Mouse (Mus musculus): ENCODE results near the gene Slc22a14.

The Slc22a14 gene

DNA sequence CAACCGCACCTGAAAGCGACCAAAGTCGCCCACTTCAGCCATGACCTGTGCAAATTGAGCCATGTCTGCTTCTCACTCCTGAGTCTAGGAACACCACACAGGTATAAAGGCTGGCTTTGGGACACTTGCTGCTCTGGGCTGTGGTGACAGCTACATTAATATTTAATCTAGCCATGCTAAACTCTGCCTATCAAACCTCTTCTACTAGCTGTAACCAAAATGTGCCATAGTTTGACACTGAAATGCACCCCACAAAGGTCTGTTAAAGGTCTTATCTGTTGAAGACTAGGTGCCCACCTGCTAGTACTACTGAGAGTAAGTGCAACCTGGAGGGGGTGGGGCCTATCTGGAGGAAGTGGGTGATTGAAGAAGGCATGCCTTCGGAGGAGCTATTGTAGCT, 156.4 kb downstream of the Slc22a14 start, which contains the start of gene Slc22a13:
Gene Slc22a13, minus strand, starts transcription at position 101 of the 400 bp plus-strand sequence.
- DNase-seq (ENCODE audit: low read depth in 2 of 2, low spot score in 2 of 2), result no peak

DNA sequence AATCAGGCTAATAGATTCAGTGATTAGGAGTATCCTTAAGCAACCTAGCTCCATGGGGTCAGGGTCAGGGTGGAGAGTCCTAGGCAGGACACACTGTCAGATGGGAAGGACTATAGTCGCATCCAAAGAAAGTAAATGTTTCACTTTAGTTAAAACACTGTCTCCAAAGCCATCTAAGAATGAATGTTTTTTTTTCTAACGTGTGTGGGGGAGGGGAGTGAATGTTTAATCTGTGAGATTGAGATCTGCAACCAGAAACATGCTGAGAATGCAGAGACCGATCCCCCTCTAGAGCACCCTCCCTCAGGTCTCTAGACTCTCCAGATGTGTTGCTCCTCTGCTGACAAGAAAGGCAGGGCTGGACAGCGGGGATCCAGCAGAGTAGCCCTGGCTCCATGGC, 158.2 kb downstream of the Slc22a14 start:
- no peak for DNase-seq (ENCODE audit: low read depth in 2 of 2, low spot score in 2 of 2)

DNA sequence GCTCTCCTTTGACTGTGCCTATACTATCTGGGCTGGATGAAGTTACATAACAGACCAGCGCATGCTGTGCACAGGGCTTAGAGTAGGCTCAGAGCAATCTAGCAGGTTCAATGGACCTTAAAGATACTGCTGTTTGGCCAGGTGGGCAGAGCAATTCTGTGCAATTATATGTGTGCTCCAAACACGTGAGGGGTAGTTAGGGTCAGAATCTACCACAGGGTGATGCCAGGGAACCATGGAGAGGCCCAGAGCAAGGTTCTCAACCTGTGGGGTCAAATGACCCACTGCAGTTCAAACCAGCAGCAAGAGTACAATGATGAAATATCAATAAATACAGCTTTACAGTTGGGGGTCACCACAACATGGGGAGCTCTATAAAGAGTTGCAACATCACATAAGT, 158.7 kb downstream of the Slc22a14 start:
- no peak for DNase-seq (ENCODE audit: low read depth in 2 of 2, low spot score in 2 of 2)

DNA sequence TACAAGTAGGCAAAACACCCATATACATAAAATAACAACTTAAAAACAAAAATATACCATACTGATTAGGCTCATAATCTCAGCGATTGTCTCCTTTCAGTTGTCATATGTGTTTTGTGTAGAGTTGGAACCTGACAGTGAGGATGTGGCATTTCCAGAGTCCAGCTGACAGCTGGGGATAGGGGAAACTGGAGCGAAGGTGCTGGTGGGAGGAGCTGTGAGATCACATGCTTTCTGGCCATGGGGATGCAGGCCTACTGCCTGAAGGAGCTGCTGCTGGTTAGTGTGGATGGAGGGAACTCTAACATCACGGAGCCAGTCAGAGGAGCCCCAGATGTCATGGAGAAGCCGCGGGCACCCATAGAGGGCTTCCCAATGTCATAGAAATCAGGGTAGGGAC, 159.6 kb downstream of the Slc22a14 start:
- no peak for DNase-seq (ENCODE audit: low read depth in 2 of 2, low spot score in 2 of 2)

DNA sequence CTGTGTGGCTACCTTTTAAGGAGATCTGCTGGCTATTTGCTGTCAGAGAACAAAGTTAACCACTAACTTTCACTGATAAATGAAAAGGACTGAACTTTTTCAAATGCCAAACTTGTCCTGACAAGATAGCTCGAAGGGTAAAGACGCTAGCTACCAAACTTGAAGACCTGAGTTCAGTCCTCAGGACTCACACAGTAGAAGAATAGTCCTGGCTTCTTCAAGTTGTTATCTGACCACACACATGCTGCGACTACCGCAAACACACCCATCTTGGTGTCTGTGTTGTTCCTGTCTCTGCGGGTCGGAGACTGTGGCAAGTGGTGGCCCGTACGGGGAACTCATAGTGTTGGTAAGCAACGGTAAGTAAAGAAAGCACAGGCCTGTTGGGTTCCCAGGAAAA, 161.7 kb downstream of the Slc22a14 start:
- no peak for DNase-seq (ENCODE audit: low read depth in 2 of 2, low spot score in 2 of 2)

DNA sequence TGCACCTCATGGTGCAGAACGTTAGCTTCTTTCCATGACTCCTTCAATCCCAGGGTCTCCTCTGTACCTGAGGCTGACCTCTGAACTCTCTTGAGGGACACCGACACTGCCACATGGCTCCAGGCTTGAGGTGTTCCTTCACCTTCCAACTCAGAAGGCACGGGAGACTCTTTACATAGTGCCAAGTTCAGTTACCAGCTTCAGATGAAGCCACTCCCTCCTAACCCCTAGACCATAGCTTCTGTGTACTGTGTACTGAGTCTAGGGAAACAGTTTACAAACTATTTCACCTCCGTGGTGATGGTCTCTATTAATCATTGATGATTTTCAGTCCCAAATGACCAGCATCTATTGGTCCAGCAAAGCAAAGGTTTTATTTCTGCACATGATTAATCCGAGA, 163.7 kb downstream of the Slc22a14 start:
- no peak for DNase-seq (ENCODE audit: low read depth in 2 of 2, low spot score in 2 of 2)

DNA sequence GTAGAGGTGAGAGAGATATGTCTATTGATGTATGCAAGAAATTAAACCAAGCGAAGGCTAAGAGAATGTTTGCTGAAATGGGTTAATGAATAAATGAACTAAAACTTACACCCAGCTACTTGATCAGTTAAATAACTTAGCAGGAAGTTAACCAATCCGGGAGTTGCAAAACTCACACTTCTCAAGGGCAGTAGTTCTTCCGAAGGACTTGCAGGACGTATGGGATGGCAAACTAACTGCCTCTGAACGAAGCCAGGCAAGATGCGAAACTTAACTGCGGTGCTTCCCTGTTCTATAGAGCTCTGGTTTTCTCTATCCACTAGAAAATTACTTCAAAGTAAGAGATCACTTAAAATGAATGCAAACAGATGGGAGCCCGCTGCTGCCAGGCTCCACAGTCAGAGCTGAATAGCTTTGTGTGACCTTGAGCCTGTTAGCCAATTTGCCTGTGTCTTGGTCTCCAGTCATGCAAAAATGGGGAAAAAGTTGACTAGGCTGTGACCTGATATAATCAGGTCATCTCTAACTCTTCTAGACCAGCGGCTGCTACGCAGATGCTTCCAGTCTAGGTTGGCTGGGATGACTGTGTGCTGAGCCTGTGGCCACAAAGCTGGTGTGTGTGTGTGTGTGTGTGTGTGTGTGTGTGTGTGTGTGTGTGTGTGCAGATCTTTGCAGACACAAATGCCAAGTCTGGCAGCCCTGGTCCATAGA, 166.0 kb downstream of the Slc22a14 start:
- DNase-seq (ENCODE audit: low read depth in 2 of 2, low spot score in 2 of 2), result no peak

DNA sequence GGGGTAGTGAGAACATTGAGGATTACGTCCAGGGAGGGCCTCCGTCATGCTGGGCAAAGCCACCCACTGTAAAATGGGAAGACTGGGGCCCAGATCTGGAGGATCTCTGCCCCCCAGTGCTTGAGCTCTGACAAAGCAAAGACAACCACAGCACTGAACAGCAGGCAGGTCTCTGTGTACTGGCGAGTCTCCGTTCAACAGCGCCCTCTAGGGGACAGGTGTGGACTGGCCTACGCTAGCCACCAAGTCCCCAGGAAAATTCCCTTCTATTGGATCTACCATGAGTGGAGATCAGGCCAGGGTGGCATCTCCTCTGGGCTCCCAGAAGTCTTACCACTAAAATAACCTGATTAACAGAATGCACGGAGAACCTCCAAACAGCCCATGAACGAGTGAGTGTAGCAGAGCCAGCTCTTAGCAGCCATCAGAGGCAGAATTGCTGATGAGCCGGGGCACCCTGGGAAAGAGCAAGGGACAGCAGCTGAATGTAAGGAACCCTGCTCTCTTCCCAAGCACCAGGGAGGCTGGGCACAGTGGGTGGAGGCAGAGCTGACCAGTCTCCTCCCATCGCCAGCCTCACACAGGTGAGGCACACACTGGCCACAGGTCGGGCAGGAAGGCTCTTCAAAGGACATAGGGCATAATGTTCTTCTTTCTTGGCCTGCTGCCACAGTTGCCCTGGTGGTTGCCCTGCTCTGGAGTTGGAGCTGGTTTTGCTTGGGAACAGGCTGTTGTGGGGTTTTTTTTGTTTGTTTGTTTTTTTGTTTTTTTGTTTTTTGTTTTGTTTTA, 173.0 kb downstream of the Slc22a14 start:
- DNase-seq (ENCODE audit: low read depth in 2 of 2, low spot score in 2 of 2), result peak; percentile 5 to 19

DNA sequence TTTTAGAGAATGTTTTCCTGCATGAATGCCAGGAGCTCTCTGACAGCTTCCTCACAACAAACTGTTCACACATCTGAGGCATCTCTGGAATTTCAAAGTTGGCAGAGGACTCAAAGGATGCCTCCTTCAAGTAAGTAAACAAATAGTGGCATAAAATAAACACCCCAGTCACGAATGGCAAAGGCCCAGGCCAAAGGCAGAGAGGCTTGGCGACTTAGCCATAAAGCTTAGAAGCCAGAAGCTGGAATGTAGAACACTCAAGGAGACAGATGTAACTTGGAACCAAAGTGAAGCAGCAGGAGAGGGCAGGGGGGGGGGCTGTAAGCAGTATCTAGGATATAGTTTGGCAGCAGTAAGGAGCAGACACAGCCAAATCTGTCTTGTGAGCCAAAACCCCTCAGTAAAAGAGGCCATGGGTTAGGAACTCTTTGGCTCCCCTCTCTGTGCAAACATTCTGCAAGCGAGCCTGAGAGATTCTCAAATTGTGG, 184.1 kb downstream of the Slc22a14 start:
- DNase-seq (ENCODE audit: low read depth in 2 of 2, low spot score in 2 of 2), result no peak

DNA sequence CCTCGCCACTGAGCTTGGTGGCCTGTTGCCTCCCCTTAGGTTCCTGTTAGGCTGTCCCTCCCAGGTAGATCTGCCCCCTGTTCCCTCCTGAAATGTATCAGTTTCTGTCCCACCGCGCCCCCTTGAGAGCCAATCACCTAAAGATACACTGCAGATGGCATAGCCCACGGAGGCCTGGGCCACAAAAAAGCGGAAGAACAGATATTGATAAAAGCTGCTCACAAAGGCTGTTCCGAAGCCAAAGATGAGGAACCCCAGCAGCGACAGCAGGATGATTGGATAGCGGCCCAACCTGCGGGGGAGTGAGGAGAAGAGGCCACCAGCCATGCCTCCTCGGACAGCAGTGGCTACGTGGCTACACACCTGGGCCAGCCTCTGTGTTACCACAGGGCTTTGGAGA, 186.1 kb downstream of the Slc22a14 start:
- no peak for DNase-seq (ENCODE audit: low read depth in 2 of 2, low spot score in 2 of 2)

DNA sequence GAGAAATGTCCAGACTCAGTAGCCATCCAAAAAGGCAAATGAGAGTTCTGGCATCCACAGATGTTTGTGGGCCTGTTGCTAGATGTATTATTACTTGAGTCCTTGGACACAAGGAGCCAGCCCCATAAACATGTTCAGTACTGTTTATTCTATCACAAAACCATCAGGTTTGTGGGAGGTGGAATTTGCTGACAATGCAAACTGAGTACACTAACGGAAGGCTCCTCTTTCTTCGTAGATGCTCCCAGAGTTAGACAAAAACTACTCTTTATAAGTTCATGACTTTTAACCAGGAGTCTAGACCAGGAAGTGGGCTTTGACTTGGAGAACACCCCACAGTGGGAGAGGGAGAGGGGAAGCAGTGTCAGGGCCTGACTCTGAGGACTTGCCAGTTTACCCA, 197.7 kb downstream of the Slc22a14 start:
- DNase-seq (ENCODE audit: low read depth in 2 of 2, low spot score in 2 of 2), result no peak

DNA sequence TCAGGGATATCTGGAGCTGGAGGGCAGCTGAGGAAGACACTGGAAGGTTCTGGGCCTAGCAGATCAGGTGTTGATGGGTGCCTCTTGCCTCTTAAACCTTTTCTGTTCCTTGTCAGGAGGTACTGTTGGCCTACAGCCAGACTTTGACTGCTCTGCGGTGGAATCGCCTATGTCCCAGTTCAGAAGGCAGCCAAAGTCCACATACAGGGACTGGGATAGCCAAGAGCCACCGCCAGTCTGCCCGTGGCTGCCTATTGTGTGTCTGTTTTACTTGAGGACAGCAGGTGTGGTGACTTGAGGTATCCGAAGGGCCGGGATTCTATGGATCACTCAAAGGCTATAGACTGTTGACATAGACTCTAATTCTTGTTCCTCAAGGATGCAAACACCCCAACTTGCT, 199.8 kb downstream of the Slc22a14 start:
- DNase-seq (ENCODE audit: low read depth in 2 of 2, low spot score in 2 of 2), result no peak

DNA sequence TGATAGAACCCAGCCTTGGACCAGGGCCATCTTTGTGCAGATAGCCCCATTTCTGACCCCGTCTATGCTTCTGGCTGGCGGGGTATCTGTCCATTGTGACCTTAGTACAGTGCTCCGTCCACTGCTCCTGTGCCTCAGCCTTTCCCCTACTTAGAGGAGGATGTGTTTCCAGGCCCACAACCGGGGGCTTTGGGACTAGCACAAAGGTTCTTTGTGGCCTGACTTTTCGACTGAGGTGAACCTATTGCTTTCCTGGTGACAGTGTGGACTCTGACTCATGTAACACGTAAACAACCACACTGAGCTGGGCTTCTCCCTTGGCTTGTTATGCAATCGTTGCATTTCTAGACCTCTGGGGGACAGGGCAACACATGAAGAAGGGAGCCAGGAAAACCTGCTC, 200.6 kb downstream of the Slc22a14 start:
- DNase-seq (ENCODE audit: low read depth in 2 of 2, low spot score in 2 of 2), result no peak

DNA sequence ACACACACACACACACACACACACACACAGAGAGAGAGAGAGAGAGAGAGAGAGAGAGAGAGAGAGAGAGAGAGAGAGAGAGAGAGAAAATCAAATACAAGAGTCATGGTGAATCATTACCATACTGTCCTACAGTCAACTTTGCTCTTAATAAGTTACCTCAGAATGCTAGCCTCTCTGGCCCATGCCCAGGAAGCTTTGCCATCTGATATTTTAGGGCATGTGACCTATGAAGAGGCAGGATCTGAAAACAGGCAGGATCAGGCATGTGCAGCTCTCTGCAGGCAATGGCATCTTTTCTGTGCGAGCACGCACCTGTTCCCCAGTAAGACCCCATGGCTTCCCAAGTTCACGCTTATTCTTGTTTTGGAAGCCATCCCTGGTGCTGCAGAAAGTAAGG, 204.7 kb downstream of the Slc22a14 start:
- DNase-seq (ENCODE audit: low read depth in 2 of 2, low spot score in 2 of 2), result no peak

DNA sequence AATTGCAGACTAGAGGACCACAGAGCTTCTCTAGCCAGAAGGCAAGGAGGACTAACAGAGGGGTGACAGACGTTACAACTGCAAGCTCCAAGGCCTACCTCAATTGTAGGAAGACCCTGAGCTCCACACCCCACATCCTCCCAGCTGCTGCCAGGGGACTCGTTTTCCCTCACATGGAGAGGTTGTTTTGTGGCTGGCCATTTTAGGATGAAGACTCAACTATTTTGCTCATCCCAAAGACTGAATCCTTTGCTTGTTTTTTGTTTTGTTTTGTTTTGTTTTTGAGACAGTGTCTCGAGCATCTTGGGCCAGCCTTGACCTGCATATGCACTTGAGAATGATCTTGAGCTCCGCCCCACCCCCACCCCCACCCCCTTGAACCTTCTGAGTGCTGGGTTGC, 206.5 kb downstream of the Slc22a14 start, which contains the start of gene Gm47289:
Gene Gm47289, plus strand, starts transcription at position 301 of the 400 bp plus-strand sequence.
- no peak for DNase-seq (ENCODE audit: low read depth in 2 of 2, low spot score in 2 of 2)

DNA sequence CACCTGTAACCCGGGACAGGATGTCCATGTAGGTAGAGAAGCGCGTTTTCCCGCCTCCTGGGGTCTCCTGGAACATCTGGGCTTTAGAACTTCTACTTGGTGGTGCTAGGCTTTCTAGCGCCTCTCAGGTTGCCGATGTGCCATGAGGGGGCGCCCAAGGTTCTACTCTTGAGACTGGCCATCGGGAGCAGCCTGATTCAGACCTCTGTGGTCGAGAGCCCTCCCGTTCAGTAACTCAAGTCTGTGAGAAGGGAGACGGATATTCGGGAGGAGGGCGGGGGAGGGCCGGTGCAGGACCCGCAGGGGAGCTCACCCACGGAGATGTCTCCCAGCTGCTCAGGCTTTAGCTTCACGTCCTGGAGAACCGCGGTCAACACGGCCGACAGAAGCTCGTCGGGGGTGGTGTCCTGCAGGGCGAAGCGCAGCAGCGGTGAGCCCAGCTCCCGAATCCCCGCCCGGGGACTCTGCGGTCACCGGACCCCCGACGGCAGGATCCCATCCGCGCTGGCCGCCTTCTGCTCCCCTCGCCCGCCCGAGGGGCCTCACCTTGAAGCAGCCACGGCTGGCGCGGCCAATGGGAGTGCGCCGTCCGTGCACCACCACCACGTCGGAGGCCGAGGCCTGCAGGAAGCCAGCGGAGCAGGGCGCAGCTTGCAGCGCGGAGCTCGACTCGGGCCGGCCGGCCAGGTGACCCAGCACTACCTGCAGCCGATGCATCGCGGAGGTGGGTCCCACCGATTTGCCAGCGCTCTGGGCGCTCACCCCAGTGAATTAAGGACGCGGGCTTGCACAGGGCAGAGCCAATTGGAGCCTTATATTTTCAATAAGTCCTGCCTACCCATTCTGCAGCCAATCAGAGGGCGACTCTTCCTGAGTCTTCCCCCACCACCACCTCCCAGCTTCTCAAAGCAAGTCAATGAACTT, 208.8 kb downstream of the Slc22a14 start, which contains the start of gene Acaa1b:
Gene Acaa1b, minus strand, starts transcription at position 816 of the 924 bp plus-strand sequence.
- no peak for DNase-seq (ENCODE audit: low read depth in 2 of 2, low spot score in 2 of 2)

DNA sequence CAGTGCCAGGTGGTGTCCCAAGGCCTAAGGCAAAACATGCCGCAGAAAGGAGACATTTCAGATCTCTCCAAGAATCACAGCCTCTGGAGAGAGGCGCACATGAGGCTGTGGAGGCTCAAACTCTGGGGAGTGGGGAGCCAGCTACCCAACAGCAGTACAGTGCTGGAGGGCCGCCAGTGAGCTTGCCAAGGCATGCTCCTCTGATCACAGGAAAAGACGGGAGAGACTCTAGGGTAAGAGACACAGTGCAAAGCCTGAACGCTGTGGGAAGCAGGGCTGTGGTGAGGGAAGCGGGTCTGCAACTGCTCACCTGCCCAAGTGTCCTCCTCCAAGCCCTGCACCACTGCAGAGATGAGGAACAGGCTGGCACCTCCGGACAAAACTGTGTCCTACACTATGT, 209.5 kb downstream of the Slc22a14 start:
- no peak for DNase-seq (ENCODE audit: low read depth in 2 of 2, low spot score in 2 of 2)

DNA sequence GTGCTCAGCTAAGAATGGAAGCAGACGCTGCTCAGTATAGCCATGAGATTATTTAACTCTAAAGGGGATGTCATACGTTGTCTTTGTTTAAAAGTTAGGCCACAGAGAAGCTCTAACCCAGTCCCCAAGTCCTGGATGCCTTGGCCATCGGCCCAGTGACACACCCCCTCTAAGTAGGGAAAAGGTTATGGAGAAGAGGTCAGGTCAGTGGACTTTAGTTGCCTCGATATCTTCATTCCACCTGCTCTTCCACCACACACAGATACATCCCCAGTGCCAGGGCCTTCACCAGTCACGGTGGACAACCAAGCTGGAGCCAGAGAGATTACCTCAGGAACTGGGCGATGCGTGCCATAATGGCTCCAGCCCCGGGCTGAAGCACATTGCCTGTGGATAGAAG, 209.9 kb downstream of the Slc22a14 start:
- no peak for DNase-seq (ENCODE audit: low read depth in 2 of 2, low spot score in 2 of 2)

DNA sequence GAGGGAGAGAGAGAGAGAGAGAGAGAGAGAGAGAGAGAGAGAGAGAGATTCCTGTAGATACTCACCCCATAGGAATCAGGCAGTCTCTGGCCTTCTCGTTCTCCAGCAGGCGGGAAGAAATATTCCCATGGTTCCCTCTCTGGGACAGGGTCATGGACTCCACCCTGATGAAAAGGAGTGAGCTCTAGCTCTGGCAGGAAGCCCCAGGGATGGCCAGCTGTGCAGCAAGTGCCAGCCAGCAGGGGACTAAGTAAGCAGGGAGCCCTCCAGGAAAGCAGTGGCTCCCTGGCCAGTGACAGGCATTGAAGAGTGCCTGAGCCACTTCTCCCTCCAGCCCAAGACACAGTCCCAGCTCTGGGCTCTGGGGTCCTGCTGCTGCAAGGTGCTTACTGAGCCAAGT, 213.6 kb downstream of the Slc22a14 start:
- DNase-seq (ENCODE audit: low read depth in 2 of 2, low spot score in 2 of 2), result no peak

DNA sequence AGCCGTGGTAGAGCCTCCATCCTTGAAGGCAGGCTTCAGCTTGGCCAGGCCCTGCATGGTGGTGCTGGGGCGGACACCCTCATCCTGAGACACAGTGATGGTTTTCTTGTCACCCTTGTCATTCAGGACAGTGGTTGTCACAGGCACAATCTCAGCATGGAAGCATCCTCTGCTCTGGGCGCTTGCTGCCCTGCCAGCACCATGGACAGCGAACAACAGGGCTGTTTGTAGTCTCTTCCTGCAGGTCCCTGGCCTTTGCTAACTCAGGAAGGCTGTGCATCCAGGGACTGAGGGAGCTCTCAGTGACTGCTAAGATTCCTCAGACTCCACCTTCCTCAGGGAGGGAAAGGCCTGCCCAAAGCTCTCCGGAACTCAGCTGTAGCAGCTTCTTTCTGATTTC, 215.8 kb downstream of the Slc22a14 start:
- DNase-seq (ENCODE audit: low read depth in 2 of 2, low spot score in 2 of 2), result no peak

DNA sequence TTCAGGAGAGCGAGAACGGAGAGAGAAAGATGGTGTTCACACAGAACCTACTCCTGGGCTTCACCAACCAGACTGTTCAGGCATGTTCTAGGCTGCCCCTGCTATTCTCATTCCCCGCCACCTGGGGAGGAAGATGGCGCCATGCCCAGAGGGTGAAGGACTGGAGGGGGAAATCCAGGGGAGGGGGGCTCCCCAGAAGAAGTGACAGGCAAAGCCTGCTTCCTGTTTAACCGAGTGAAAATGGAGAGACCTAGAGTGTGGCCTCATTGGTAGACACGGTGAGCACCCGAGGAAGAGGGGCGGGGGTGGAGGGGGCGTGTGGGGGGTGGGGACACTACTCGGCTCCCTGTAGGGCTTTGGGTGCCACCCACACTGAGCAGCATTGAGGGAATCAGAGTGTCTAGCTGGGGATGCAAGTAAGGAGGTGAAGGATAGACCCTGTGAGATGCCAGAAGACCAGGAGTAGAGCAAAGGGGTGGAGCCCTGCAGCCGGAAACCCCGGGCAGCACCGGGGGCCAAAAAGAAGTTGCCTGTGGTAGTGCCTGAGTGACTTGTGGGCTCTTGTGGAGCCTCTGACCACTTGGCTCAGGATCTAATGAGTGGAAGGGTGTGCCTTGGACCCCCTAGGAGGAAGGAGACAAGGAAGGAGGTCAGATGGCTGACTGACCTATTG, 219.1 kb downstream of the Slc22a14 start:
- no peak for DNase-seq (ENCODE audit: low read depth in 2 of 2, low spot score in 2 of 2)

All from CD8-positive naive resting alpha-beta T cell, adult 2 months (primary cell).